Mouse (Mus musculus) E14TG2a.4 (cell line): ENCODE data around the gene Pcx.

Experiments
- CTCF ChIP-seq: conservative IDR thresholded peaks from 2 replicates; pipeline ENCODE4 v1.5.1; 2014; ENCODE audit warnings: low read length
- NANOG ChIP-seq: IDR thresholded peaks from 2 replicates; pipeline ENCODE4 v1.6.1; 2014; ENCODE audit warnings: borderline replicate concordance, low read length, mixed read lengths

GRCm38 (mm10) chr19:4487877-4488276, 22.4 kb upstream of the Pcx start:
- TF ChIP-seq CTCF, result no peak
- no peak for TF ChIP-seq NANOG
